Mouse (Mus musculus): ENCODE measurements around the gene Leng1.

- TF ChIP-seq CTCF (IDR thresholded peaks at IDR 0.05; ENCODE audit: low read depth) = no peak
- TF ChIP-seq EP300 (IDR thresholded peaks at IDR 0.05; ENCODE audit: low read depth) = no peak
These were observed 42.2 kb upstream of the Leng1 start for GRCm38 (mm10) chr7:3707568-3708413.
